Mouse (Mus musculus): ENCODE measurements at regions not wholly inside any gene's neighbourhood (a gene's known extent, or its start where the extent isn't known, plus 50 kb on each side); places are given as distances from the start of the nearest gene placed in this dataset.

DNA sequence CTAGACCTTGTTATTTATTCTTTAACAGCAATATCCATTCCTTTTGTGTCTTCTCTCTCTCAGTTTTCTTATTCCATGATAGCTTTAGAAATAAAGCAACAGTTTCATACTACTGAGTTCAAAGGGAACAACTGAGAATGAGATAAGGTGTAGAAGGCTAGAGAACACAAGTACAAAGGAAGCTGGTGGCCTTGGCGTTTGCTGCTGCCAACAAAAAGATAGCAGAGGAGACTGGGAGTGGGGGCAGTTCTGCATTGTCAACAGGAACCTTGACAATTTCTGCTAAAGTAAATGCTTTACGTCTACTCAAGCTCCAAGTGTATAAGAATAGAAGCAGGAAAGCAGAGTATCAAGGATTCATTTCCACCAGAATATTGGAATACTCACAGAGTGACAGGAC is 109.3 kb upstream of the B430305J03Rik start:
- no peak for DNase-seq (ENCODE audit: low spot score in 2 of 2)

DNA sequence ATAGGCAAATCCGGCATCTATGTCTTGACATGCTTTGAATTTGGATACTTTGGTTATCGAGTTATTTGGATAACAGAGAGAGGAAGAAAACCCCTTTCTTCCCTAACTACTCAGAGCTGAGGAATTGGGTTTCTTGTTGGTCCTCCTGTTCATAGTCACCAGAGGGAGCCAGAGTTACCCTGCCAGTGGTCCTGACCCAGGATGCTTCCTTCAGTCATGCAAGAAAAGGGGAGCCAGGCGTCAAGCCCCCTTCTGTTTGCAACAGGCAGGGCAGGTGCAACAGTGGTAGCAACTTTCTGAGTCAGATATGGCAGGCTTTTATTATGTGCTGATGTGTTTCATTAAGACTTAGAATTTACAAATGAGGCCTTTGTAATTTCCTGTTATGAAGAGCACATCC is 101.4 kb upstream of the B430305J03Rik start:
- DNase-seq (ENCODE audit: low spot score in 2 of 2) = no peak

DNA sequence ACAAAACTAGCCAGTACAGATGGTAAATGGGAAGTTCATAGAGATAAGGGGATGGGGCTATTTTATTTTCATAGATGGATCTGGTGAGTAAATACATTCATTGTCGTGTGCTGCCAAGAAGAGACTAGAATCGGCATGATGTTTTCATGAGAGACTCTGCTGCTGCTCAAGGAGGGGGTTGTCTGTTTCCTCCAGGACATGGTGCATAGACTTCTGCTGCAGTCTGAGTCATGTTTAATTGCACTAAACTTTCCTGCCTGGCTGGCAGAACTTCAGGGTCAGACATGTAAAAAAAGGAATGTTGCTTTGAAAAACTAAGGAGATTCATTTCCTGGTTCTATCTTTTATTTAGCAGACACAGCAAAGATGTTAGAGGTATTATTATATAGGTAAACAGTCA is 100.9 kb upstream of the B430305J03Rik start:
- no peak for DNase-seq (ENCODE audit: low spot score in 2 of 2)

DNA sequence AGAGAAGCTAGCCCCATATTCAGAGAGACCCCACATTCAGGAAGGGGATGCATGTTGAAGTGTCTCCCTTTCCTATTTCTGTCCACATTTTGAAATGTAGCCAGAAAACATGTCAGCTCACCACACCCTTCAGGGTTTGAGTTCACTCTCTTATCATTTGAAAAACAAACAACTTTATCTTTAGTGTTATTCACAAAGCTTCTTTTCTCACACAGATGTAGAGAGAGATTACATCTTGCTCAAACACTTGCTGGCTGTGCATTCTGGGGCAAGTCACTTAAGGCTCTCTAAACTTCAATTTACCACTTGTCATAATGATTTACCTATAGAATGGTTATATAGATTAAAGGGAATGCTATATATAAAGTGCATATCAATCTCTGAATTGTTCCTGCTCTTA is 94.3 kb upstream of the B430305J03Rik start:
- DNase-seq (ENCODE audit: low spot score in 2 of 2) = no peak

DNA sequence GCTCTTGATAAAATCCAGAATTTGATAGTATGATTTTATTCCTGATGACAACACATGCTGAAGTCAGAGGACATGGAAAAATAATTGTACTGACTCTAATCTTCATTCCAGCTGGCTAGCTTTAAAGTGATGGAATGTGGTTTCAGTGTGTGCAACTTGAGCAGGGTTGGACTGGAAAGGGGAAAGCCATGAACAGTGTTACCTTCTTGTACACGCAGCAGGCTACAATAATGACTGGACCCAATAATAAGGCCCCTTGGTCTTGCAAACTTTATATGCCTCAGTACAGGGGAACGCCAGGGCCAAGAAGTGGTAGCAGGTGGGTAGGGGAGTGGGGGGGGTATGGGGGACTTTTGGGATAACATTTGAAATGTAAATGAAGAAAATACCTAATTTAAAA is 90.8 kb upstream of the B430305J03Rik start:
- no peak for DNase-seq (ENCODE audit: low spot score in 2 of 2)

DNA sequence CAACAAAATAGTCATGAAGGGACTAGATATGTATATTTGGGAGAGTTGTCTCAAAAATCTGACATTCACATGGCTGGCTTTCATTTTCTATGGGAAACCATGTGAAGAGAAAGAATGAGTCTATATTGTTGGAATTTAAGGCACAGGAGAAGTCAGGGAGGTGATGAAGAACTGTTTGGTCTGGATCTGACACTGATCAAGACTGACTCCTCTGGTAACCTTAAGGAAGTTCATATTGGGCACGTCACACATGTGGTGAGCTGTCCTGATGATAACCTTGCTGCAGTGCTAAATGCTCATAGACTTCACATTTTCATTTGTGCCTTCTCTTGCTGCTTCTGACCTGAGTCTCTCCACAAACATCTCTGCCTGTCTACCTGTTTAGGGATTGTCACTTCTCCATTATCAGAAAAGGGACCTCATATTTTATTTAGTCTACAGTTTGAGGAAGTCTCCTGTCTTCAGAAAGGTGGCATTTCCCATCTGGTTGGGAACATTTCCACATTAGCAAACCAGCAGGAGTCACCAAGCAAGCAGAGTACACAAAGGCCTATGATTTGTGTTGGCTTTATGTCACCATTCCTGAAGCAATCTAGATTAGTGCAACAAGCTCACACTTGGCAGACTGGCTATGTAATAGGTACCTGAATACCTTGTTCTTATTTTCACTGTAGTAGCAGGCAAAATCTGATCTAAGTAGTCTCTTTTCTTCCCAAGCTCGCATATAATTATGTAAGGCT is 76.4 kb upstream of the B430305J03Rik start:
- DNase-seq (ENCODE audit: low spot score in 2 of 2) = no peak

DNA sequence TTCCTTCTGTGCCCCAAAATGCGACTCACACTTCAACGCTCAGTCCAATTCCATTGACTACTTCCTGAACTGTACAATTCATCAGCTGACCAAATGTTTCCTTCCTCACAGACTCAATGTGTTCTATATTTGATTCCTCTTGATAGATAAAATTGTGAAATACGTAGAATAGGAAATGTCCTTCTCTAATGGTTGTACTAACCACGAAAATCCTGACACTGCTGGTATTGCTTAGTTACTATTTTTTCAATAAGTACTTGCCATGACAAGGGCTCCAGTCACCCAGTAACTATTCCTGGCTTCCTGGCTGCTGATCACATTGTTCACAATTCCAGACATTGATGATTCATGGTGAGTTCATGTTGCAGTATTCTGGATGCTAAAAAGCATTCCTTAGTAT is 75.7 kb upstream of the B430305J03Rik start:
- DNase-seq (ENCODE audit: low spot score in 2 of 2) = no peak

DNA sequence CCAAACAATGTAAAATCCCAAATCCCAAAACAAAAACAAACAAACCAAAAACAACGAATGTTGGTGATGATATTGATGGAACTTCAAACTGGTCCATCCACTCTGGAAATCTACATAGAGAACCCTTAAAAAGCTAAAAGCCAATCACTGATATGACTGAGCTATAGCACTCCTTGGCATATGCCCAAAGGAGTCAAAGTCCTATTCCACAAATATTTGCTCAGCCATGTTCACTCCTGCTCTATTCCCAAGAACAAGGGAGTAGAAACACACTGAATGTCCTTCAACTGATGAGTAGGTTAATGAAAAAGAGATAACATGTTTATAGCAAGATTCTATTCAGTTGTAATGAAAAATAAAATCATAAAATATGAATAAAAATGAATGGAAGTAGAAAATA is 63.0 kb upstream of the B430305J03Rik start:
- DNase-seq (ENCODE audit: low spot score in 2 of 2) = no peak

DNA sequence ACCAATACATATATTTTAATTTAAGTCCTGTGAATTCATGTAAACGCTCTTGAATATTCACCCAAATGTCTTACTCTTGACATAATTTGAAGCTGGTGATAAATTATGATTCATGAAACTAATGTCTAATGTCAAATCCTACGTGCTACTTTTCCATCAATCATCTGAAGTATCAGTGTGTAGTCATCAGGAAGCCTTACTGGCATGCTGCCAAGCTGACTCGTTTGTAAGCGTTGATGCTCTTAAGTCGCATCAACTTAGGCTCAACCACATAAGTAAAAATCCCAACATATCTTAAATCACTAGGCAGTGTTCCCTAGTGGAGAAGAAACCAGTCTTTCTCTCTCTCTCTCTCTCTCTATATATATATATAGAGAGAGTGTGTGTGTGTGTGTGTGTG is 58.2 kb upstream of the B430305J03Rik start:
- no peak for DNase-seq (ENCODE audit: low spot score in 2 of 2)

DNA sequence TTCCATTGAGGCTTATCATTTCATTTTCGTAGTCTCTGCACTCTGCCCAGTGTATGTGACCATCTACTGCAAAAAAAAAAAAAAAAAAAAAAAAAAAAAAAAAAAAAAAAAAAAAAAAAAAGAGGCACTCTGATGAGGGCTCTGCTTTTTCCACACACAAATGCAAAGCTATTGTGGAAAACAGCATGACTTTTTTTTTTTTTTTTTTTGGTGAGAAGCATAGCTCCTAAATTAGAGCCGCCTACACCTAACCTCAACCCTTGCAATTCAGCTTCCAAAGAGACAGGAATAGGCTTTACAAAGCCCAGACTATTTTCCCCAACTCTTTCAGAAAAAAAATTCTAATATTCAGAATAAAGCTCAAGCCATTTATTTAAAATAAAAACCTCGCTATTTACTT is 54.0 kb upstream of the B430305J03Rik start:
- DNase-seq (ENCODE audit: low spot score in 2 of 2) = no peak

DNA sequence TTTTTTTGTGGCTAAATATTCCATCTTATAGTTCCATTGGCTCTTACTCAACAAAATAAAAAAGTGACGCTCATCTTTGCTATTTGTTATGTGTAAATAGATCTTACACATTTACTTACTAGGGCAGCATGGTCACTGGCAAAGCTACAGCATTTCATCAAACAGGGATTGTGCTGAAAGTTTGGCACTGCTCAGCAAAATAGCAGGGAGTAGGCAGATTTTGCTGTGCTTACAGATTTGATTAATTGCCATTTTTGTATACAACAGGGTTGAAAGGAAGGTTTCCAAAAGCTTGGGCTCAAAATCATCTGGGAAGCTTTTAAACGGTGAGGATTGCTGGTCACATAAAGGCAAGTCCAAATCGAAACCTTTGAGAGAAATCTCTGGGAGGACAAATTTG is 52.3 kb upstream of the B430305J03Rik start:
- DNase-seq (ENCODE audit: low spot score in 2 of 2) = peak in 1 of 2 experiments; percentile 18
